Comparison of ENCODE assay signal across 20 mouse cellular contexts in genomic region chr14:102142720-102143119, GRCm38 (mm10).
A peak's percentile ranks its signal among the peaks of the same experiment; 100 is the strongest.
DNase-seq lines count a peak whose midpoint lies in the region; ATAC-seq and TF ChIP-seq lines count a peak whose summit lies in the region.
"Had no signal": no experiment of that assay in that cellular context is flagged by ENCODE, and none has a peak within 500 bp of the region (broad histone marks: within the 10 kb centered on the region; RNA-seq: fewer than 3 reads in every experiment).

No protein-coding gene starts in this region.

- DNase-seq in kidney, adult 11 months = peak; percentile 4
- no peak for DNase-seq in kidney, adult 18-20 months
- DNase-seq in midbrain, embryonic 14.5 days = peak; percentile 9
- peak; percentile 26 for DNase-seq in brain, embryonic 14.5 days (ENCODE audit: low read depth)
- peak; percentile 30 for DNase-seq in mesoderm, embryonic 11.5 days (ENCODE audit: low read depth, low spot score)
- DNase-seq in forebrain, embryonic 10.5 days (ENCODE audit: extremely low spot score, low spot score) = no peak
- DNase-seq in thymus, postnatal 4 days = no peak
- DNase-seq: adrenal gland, adult 8-10 months; B cell, adult 2 months; cerebellum, adult 9-11 months; gastrocnemius, postnatal 10 days; left cerebral cortex, postnatal 4 days; liver; lung, adult 18-20 months; lung, postnatal 36 days; right cerebral cortex, adult 18-20 months had no signal

- H3K4me1 ChIP-seq in midbrain, embryonic 14.5 days (ENCODE audit: control insufficient read depth, insufficient read depth, low read length) = no peaks in the 10 kb centered on the region
- H3K4me1 ChIP-seq in midbrain, embryonic 13.5 days (replicated peaks) = no peaks in the 10 kb centered on the region
- no peaks in the 10 kb centered on the region for H3K4me1 ChIP-seq in forebrain, embryonic 10.5 days
- H3K4me1 ChIP-seq: forebrain, embryonic 12.5 days; heart, embryonic 15.5 days had no signal

- no peaks in the 10 kb centered on the region for H3K36me3 ChIP-seq in midbrain, embryonic 14.5 days (ENCODE audit: control insufficient read depth, insufficient read depth, low read length)
- H3K36me3 ChIP-seq in midbrain, embryonic 13.5 days = no peaks in the 10 kb centered on the region
- no peaks in the 10 kb centered on the region for H3K36me3 ChIP-seq in forebrain, embryonic 10.5 days (replicated peaks)
- H3K36me3 ChIP-seq: forebrain, embryonic 12.5 days; heart, embryonic 15.5 days had no signal

- ATAC-seq in midbrain, embryonic 14.5 days (ENCODE audit: low FRiP score, low TSS enrichment) = no peak; the same call in 1 of the 2 replicates
- ATAC-seq in midbrain, embryonic 13.5 days = no peak

- no peak overlapping the region for H3K4me2 ChIP-seq in midbrain, embryonic 14.5 days (ENCODE audit: low read length)
- no peak overlapping the region for H3K4me2 ChIP-seq in midbrain, embryonic 13.5 days (replicated peaks)
- H3K4me2 ChIP-seq: forebrain, embryonic 12.5 days; heart, embryonic 15.5 days had no signal

- H3K4me3 ChIP-seq in midbrain, embryonic 14.5 days (replicated peaks; ENCODE audit: low read depth, low read length) = no peak overlapping the region
- no peak overlapping the region for H3K4me3 ChIP-seq in midbrain, embryonic 13.5 days (replicated peaks)
- no peak overlapping the region for H3K4me3 ChIP-seq in forebrain, embryonic 10.5 days
- H3K4me3 ChIP-seq: forebrain, embryonic 12.5 days; heart, embryonic 15.5 days; myocyte had no signal

- 12% methylated on average over 2 of the region's 2 CpGs for WGBS in midbrain, embryonic 14.5 days
- 26% methylated on average over 2 of the region's 2 CpGs for WGBS in midbrain, embryonic 13.5 days
- 36% methylated on average over 2 of the region's 2 CpGs for WGBS in forebrain, embryonic 10.5 days

- no peak for TF ChIP-seq CTCF in brain, embryonic 14.5 days (IDR thresholded peaks at IDR 0.05; ENCODE audit: borderline replicate concordance, extremely low read depth, insufficient read depth, insufficient read length)

- H3K9me3 ChIP-seq in midbrain, embryonic 14.5 days (ENCODE audit: control insufficient read depth, low read length) = no peaks in the 10 kb centered on the region
- no peaks in the 10 kb centered on the region for H3K9me3 ChIP-seq in midbrain, embryonic 13.5 days
- H3K9me3 ChIP-seq in forebrain, embryonic 10.5 days = no peaks in the 10 kb centered on the region
- H3K9me3 ChIP-seq: forebrain, embryonic 12.5 days; heart, embryonic 15.5 days had no signal

- no peaks in the 10 kb centered on the region for H3K27me3 ChIP-seq in midbrain, embryonic 14.5 days (ENCODE audit: control insufficient read depth, insufficient read depth, low read length)
- H3K27me3 ChIP-seq in midbrain, embryonic 13.5 days = no peaks in the 10 kb centered on the region
- no peaks in the 10 kb centered on the region for H3K27me3 ChIP-seq in forebrain, embryonic 10.5 days (ENCODE audit: poor library complexity, severe bottlenecking)
- H3K27me3 ChIP-seq: forebrain, embryonic 12.5 days; heart, embryonic 15.5 days had no signal

- H3K9ac ChIP-seq in midbrain, embryonic 14.5 days (replicated peaks; ENCODE audit: low read length) = no peak overlapping the region
- H3K9ac ChIP-seq in midbrain, embryonic 13.5 days (replicated peaks) = no peak overlapping the region
- H3K9ac ChIP-seq: forebrain, embryonic 12.5 days; heart, embryonic 15.5 days had no signal

- no peak for TF ChIP-seq POLR2A in brain, embryonic 14.5 days (IDR thresholded peaks at IDR 0.05; ENCODE audit: borderline replicate concordance, extremely low read depth, insufficient read depth, insufficient read length, poor library complexity, severe bottlenecking)

- H3K27ac ChIP-seq in midbrain, embryonic 14.5 days (replicated peaks; ENCODE audit: low read depth, low read length) = no peak overlapping the region
- no peak overlapping the region for H3K27ac ChIP-seq in midbrain, embryonic 13.5 days
- H3K27ac ChIP-seq in forebrain, embryonic 10.5 days = no peak overlapping the region
- H3K27ac ChIP-seq: forebrain, embryonic 12.5 days; heart, embryonic 15.5 days had no signal

Comparison
In these comparisons a context has a peak if more than half of its experiments do, and no peak if none do; other contexts are left out.
1. DNase-seq: peak in kidney, adult 11 months (single experiment), midbrain, embryonic 14.5 days (single experiment), brain, embryonic 14.5 days (single experiment) and mesoderm, embryonic 11.5 days (single experiment); none in kidney, adult 18-20 months (single experiment), forebrain, embryonic 10.5 days (single experiment) and thymus, postnatal 4 days (single experiment).